Comparison of ENCODE assay signal across 1 mouse cellular context in genomic region chr3:53460106-53460505, GRCm38 (mm10).
TF ChIP-seq lines count a peak whose summit lies in the region.

No protein-coding gene starts in this region.

TF ChIP-seq in MEL, 35 proteins besides CTCF, POLR2A, EP300 and RAD21 (continued from another document):
- no peak for TF ChIP-seq TCF12 (IDR thresholded peaks at IDR 0.05; ENCODE audit: low read depth, low read length)
- TF ChIP-seq ZNF384 (IDR thresholded peaks at IDR 0.05; ENCODE audit: low read depth, low read length), result no peak
- no peak for TF ChIP-seq NELFE (IDR thresholded peaks at IDR 0.05; ENCODE audit: low read depth, low read length)
TF ChIP-seq in MEL: peak in this region for 0.
